8 mouse cellular contexts compared by ENCODE assay signal in the genomic region with DNA sequence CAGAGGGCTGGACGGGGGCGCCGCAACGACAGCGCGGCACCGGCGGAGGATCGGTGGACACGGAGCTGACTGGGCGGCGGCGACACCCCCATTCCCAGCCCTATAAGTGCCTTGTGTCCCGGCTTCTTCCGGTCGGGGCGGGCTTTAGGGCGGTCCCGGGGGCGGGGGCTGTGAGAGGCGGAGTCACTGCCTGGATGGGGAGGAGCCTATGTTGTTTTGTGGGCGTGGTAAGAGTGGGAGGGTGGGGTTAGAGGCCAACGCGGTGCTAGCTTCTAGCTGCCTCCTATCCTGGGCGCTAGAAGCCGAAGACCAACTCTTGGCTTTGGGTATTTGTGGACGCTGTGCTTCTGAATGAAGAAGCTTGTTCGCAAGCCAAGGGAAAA. TPM values are rescaled to one million over a fixed set of nuclear protein-coding genes. Genes with fewer than 3 reads are reported as not detected.
DNase-seq lines count a peak whose midpoint lies in the region; ATAC-seq and TF ChIP-seq lines count a peak whose summit lies in the region.

TSS of gene Ern1 (minus strand) at position 120 of the 383 bp plus-strand sequence.

- DNase-seq in c-Kit-negative CD71-positive TER-119-positive erythroid progenitor cells, embryonic 14.5 days (ENCODE audit: low read depth, low spot score), result peak; percentile 87
- peak; percentile 70 for DNase-seq in fibroblast of lung, adult 2 months (ENCODE audit: low read depth)
- peak; percentile 98 for DNase-seq in kidney, postnatal 10 days
- peak; percentile 99 for DNase-seq in liver, embryonic 11.5 days (ENCODE audit: low spot score)
- peak; percentile 97 to 98 for DNase-seq in spleen, postnatal 4 days (ENCODE audit: low spot score in 2 of 2)

- ATAC-seq in CD4-positive, CD25-positive, alpha-beta regulatory T cell, adult 4 months, result peak; percentile 96
- peak; percentile 97 for ATAC-seq in heart, embryonic 13.5 days (ENCODE audit: extremely low read depth, insufficient number of reproducible peaks, low FRiP score, low TSS enrichment)
- ATAC-seq in liver, embryonic 11.5 days (replicated peaks; ENCODE audit: low FRiP score), result peak; percentile 97

- no peaks in the 10 kb centered on the region for H3K36me3 ChIP-seq in heart, embryonic 13.5 days
- no peaks in the 10 kb centered on the region for H3K36me3 ChIP-seq in liver, embryonic 11.5 days (ENCODE audit: control insufficient read depth, insufficient read depth, low read length)
- H3K36me3 ChIP-seq in myocyte (ENCODE audit: control insufficient read depth, insufficient read depth), result no peaks in the 10 kb centered on the region

- H3K9me3 ChIP-seq in heart, embryonic 13.5 days, result no peaks in the 10 kb centered on the region
- H3K9me3 ChIP-seq in liver, embryonic 11.5 days (ENCODE audit: control insufficient read depth, low read length), result no peaks in the 10 kb centered on the region

- peak within 1 kb of the TSS; percentile 95 for H3K9ac ChIP-seq in heart, embryonic 13.5 days
- H3K9ac ChIP-seq in liver, embryonic 11.5 days (ENCODE audit: low read depth, low read length), result peak within 1 kb of the TSS; percentile 92

- H3K79me2 ChIP-seq in myocyte (ENCODE audit: control insufficient read depth, insufficient read depth), result peaks cover 42% of the 10 kb centered on the region

- peak within 1 kb of the TSS; percentile 90 for H3K27ac ChIP-seq in heart, embryonic 13.5 days (replicated peaks)
- H3K27ac ChIP-seq in liver, embryonic 11.5 days (ENCODE audit: low read depth, low read length), result peak within 1 kb of the TSS; percentile 89

- under 1% methylated on average over 27 of the region's 28 CpGs for WGBS in heart, embryonic 13.5 days
- WGBS in liver, embryonic 11.5 days, result 2% methylated on average over 28 of the region's 28 CpGs

- peak; percentile 98 for TF ChIP-seq POLR2A in myocyte (IDR thresholded peaks at IDR 0.05; ENCODE audit: insufficient read length, low read depth)

- H3K4me3 ChIP-seq in heart, embryonic 13.5 days, result peak within 1 kb of the TSS; percentile 95
- H3K4me3 ChIP-seq in liver, embryonic 11.5 days (ENCODE audit: low read depth, low read length), result peak within 1 kb of the TSS; percentile 97
- H3K4me3 ChIP-seq in myocyte, result peak within 1 kb of the TSS; percentile 61

- peaks cover 23% of the 10 kb centered on the region for H3K4me1 ChIP-seq in heart, embryonic 13.5 days
- peaks cover 18% of the 10 kb centered on the region for H3K4me1 ChIP-seq in liver, embryonic 11.5 days (replicated peaks; ENCODE audit: control insufficient read depth, insufficient read depth, low read length)

- peak within 1 kb of the TSS; percentile 96 for H3ac ChIP-seq in myocyte (ENCODE audit: control insufficient read depth, insufficient read length)

- no peaks in the 10 kb centered on the region for H3K27me3 ChIP-seq in heart, embryonic 13.5 days (replicated peaks)
- no peaks in the 10 kb centered on the region for H3K27me3 ChIP-seq in liver, embryonic 11.5 days (replicated peaks; ENCODE audit: control insufficient read depth, insufficient read depth, low read length)
- H3K27me3 ChIP-seq in myocyte (ENCODE audit: control insufficient read depth, insufficient read depth, insufficient read length), result no peaks in the 10 kb centered on the region

- peak within 1 kb of the TSS; percentile 82 for H3K4me2 ChIP-seq in heart, embryonic 13.5 days
- H3K4me2 ChIP-seq in liver, embryonic 11.5 days, result peak within 1 kb of the TSS; percentile 68
- peak within 1 kb of the TSS; percentile 83 for H3K4me2 ChIP-seq in myocyte (ENCODE audit: low read depth)

TF ChIP-seq in myocyte, 11 proteins besides CTCF, POLR2A, EP300 and RAD21:
- TF ChIP-seq POLR2AphosphoS2 (IDR thresholded peaks at IDR 0.05; ENCODE audit: insufficient read length, low read depth) (peak; percentile 98), CEBPB (IDR thresholded peaks at IDR 0.05; ENCODE audit: insufficient read depth, poor library complexity, severe bottlenecking) (no peak), TCF12 (IDR thresholded peaks at IDR 0.05; ENCODE audit: insufficient read depth, poor library complexity, severe bottlenecking) (no peak), SRF (IDR thresholded peaks at IDR 0.05; ENCODE audit: control insufficient read depth, insufficient read length, low read depth) (peak; percentile 74), REST (IDR thresholded peaks at IDR 0.05; ENCODE audit: insufficient read depth, insufficient read length) (peak; percentile 34), MYOG (IDR thresholded peaks at IDR 0.05; ENCODE audit: control insufficient read depth in 1 of 3, insufficient read depth in 1 of 3, insufficient read length in 2 of 3, low read depth in 2 of 3) (peak in 1 of 3 experiments; percentile 39), TCF3 (IDR thresholded peaks at IDR 0.05; ENCODE audit: insufficient read length, low read depth) (no peak), MAX (IDR thresholded peaks at IDR 0.05; ENCODE audit: low read depth) (no peak), E2F4 (IDR thresholded peaks at IDR 0.05; ENCODE audit: insufficient read depth) (no peak), MYOD1 (IDR thresholded peaks at IDR 0.05; ENCODE audit: control insufficient read depth in 1 of 3, insufficient read length in 2 of 3, low read depth in 2 of 3) (no peak)
TF ChIP-seq in myocyte: peak in this region for 4.

RNA-seq across cellular contexts. Expression of gene Ern1, which starts in this region (rescaled TPM):
- polyA plus RNA-seq in CD4-positive, CD25-positive, alpha-beta regulatory T cell, adult 4 months (2017; shearing (Covaris generic)), result 1 to 10 TPM; 1.3 to 2.3 TPM
- 3.9 and 4.3 TPM in 2 replicates for polyA plus RNA-seq in heart, embryonic 13.5 days (2015; fragmentation: Nextera tagmentation; extraction: Ambion mirVana)
- 6.3 and 7.5 TPM in 2 replicates for polyA plus RNA-seq in liver, embryonic 11.5 days (2014; fragmentation: Nextera tagmentation; extraction: Ambion mirVana)
- 20.4 TPM for polyA plus RNA-seq in myocyte (2012; fragmentation: generic; extraction: Trizol)

Comparison
In these comparisons a context has a peak if more than half of its experiments do, and no peak if none do; other contexts are left out.
1. Peak in every context shown above with its lines: DNase-seq, ATAC-seq, H3K4me3 ChIP-seq and H3K27ac ChIP-seq.